14 mouse cellular contexts compared by ENCODE assay signal in the genomic region with DNA sequence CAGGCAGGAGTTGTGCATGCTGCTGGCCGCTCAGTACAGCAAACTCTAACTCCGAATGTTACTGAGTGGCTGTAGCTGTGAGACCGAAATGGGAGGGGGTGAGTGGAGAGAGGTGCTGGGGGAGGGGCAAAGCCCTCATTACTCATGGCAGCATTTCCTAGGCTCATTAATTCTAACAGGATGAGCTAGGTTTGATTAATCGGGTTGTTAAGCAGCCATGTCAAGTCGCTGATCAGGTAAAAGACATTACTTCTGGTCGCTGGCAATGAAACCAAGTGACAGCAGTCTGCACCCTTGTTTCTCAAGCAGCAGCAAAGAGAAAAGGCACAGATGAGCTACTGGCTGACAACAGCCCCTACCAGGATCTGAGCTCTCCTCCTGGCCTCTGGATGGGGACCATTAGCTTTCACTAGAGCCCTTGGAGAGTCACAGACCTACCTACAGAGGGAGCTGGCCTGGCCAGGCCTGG.
DNase-seq lines count a peak whose midpoint lies in the region; ATAC-seq and TF ChIP-seq lines count a peak whose summit lies in the region.
"Had no signal": no experiment of that assay in that cellular context is flagged by ENCODE, and none has a peak within 500 bp of the region (broad histone marks: within the 10 kb centered on the region; RNA-seq: fewer than 3 reads in every experiment).

No protein-coding gene starts in this region.

- ATAC-seq in hindbrain, embryonic 11.5 days (ENCODE audit: low FRiP score) = peak; percentile 77
- peak; percentile 60 for ATAC-seq in midbrain, embryonic 13.5 days
- no peak for ATAC-seq in midbrain, embryonic 16.5 days
- peak; percentile 46 for ATAC-seq in hindbrain, postnatal 0 days

- H3K9me3 ChIP-seq in hindbrain, embryonic 11.5 days (ENCODE audit: control insufficient read depth, low read length) = no peaks in the 10 kb centered on the region
- H3K9me3 ChIP-seq in hindbrain, embryonic 10.5 days = no peaks in the 10 kb centered on the region
- no peaks in the 10 kb centered on the region for H3K9me3 ChIP-seq in midbrain, embryonic 13.5 days
- H3K9me3 ChIP-seq in midbrain, embryonic 16.5 days (replicated peaks; ENCODE audit: control insufficient read depth, low read length, poor library complexity, severe bottlenecking) = no peaks in the 10 kb centered on the region
- no peaks in the 10 kb centered on the region for H3K9me3 ChIP-seq in hindbrain, postnatal 0 days (ENCODE audit: low read length)
- H3K9me3 ChIP-seq: G1E; limb, embryonic 13.5 days had no signal

- H3K27me3 ChIP-seq in hindbrain, embryonic 11.5 days (ENCODE audit: control insufficient read depth, insufficient read depth, low read length) = no peaks in the 10 kb centered on the region
- H3K27me3 ChIP-seq in hindbrain, embryonic 10.5 days (ENCODE audit: insufficient read depth, poor library complexity, severe bottlenecking) = no peaks in the 10 kb centered on the region
- H3K27me3 ChIP-seq in midbrain, embryonic 13.5 days = no peaks in the 10 kb centered on the region
- no peaks in the 10 kb centered on the region for H3K27me3 ChIP-seq in midbrain, embryonic 16.5 days (ENCODE audit: control insufficient read depth, insufficient read depth, low read depth, low read length)
- H3K27me3 ChIP-seq in hindbrain, postnatal 0 days (ENCODE audit: insufficient read depth, low read length) = no peaks in the 10 kb centered on the region
- H3K27me3 ChIP-seq: limb, embryonic 13.5 days had no signal

- DNase-seq in hindbrain, embryonic 11.5 days (ENCODE audit: low spot score) = peak; percentile 36
- no peak for DNase-seq in hindbrain, embryonic 10.5 days (ENCODE audit: low spot score)
- DNase-seq in hindbrain, postnatal 0 days (ENCODE audit: low spot score) = peak; percentile 78
- no peak for DNase-seq in spleen, adult 18-20 months
- DNase-seq in gastrocnemius, postnatal 36 days = no peak
- DNase-seq in layer of hippocampus, adult 8-10 months (ENCODE audit: low spot score in 2 of 2) = no peak
- DNase-seq: cerebellum, adult 11-12 months; kidney, adult 11 months; layer of hippocampus, postnatal 36 days; lung, embryonic 14.5 days had no signal

- H3K4me2 ChIP-seq in hindbrain, embryonic 11.5 days (replicated peaks; ENCODE audit: low read depth, low read length) = no peak overlapping the region
- no peak overlapping the region for H3K4me2 ChIP-seq in midbrain, embryonic 13.5 days (replicated peaks)
- no peak overlapping the region for H3K4me2 ChIP-seq in midbrain, embryonic 16.5 days (ENCODE audit: low read length)
- no peak overlapping the region for H3K4me2 ChIP-seq in hindbrain, postnatal 0 days (ENCODE audit: low read depth, low read length)
- H3K4me2 ChIP-seq: limb, embryonic 13.5 days; lung, embryonic 14.5 days had no signal

- TF ChIP-seq CTCF in hindbrain, postnatal 0 days (IDR thresholded peaks at IDR 0.05; ENCODE audit: low read depth) = peak; percentile 34

- intact Hi-C loops in gastrocnemius, postnatal 36 days (cut with DNase I) = no loop called here

- no peak overlapping the region for H3K9ac ChIP-seq in hindbrain, embryonic 11.5 days (ENCODE audit: low read depth, low read length)
- H3K9ac ChIP-seq in midbrain, embryonic 13.5 days (replicated peaks) = no peak overlapping the region
- H3K9ac ChIP-seq in midbrain, embryonic 16.5 days (ENCODE audit: low read depth, low read length) = no peak overlapping the region
- no peak overlapping the region for H3K9ac ChIP-seq in hindbrain, postnatal 0 days (replicated peaks; ENCODE audit: low read length)
- H3K9ac ChIP-seq: limb, embryonic 13.5 days; lung, embryonic 14.5 days had no signal

- H3K4me1 ChIP-seq in hindbrain, embryonic 11.5 days (replicated peaks; ENCODE audit: control insufficient read depth, insufficient read depth, low read length) = no peaks in the 10 kb centered on the region
- 0 out of 2 replicates have a peak, but pooled peaks cover 4% of the 10 kb centered on the region for H3K4me1 ChIP-seq in hindbrain, embryonic 10.5 days (replicated peaks)
- H3K4me1 ChIP-seq in midbrain, embryonic 13.5 days (replicated peaks) = peaks cover 23% of the 10 kb centered on the region
- peaks cover 25% of the 10 kb centered on the region for H3K4me1 ChIP-seq in midbrain, embryonic 16.5 days (ENCODE audit: control insufficient read depth, insufficient read depth, low read length)
- H3K4me1 ChIP-seq in hindbrain, postnatal 0 days (ENCODE audit: insufficient read depth, low read length) = peaks cover 28% of the 10 kb centered on the region

- no peaks in the 10 kb centered on the region for H3K36me3 ChIP-seq in hindbrain, embryonic 11.5 days (ENCODE audit: control insufficient read depth, insufficient read depth, low read length)
- H3K36me3 ChIP-seq in hindbrain, embryonic 10.5 days = no peaks in the 10 kb centered on the region
- no peaks in the 10 kb centered on the region for H3K36me3 ChIP-seq in midbrain, embryonic 13.5 days
- H3K36me3 ChIP-seq in midbrain, embryonic 16.5 days (ENCODE audit: control insufficient read depth, insufficient read depth, low read length) = no peaks in the 10 kb centered on the region
- no peaks in the 10 kb centered on the region for H3K36me3 ChIP-seq in hindbrain, postnatal 0 days (ENCODE audit: insufficient read depth, low read length)
- H3K36me3 ChIP-seq: G1E; limb, embryonic 13.5 days had no signal

- H3K4me3 ChIP-seq in hindbrain, embryonic 11.5 days (ENCODE audit: low read depth, low read length) = no peak overlapping the region
- no peak overlapping the region for H3K4me3 ChIP-seq in hindbrain, embryonic 10.5 days
- H3K4me3 ChIP-seq in midbrain, embryonic 13.5 days (replicated peaks) = no peak overlapping the region
- no peak overlapping the region for H3K4me3 ChIP-seq in midbrain, embryonic 16.5 days (ENCODE audit: low read depth, low read length)
- H3K4me3 ChIP-seq in hindbrain, postnatal 0 days (ENCODE audit: low read length) = no peak overlapping the region
- H3K4me3 ChIP-seq: limb, embryonic 13.5 days had no signal

- 63% methylated on average over 6 of the region's 6 CpGs for WGBS in hindbrain, embryonic 11.5 days
- 76% methylated on average over 6 of the region's 6 CpGs for WGBS in hindbrain, embryonic 10.5 days
- WGBS in midbrain, embryonic 13.5 days = 66% methylated on average over 6 of the region's 6 CpGs
- WGBS in midbrain, embryonic 16.5 days = 55% methylated on average over 6 of the region's 6 CpGs
- WGBS in hindbrain, postnatal 0 days = 35% methylated on average over 6 of the region's 6 CpGs

- H3K27ac ChIP-seq in hindbrain, embryonic 11.5 days (ENCODE audit: low read depth, low read length) = peak overlapping the region; percentile 65
- no peak overlapping the region for H3K27ac ChIP-seq in hindbrain, embryonic 10.5 days
- H3K27ac ChIP-seq in midbrain, embryonic 13.5 days = no peak overlapping the region
- H3K27ac ChIP-seq in midbrain, embryonic 16.5 days (ENCODE audit: low read length) = no peak overlapping the region; the same call in 1 of the 2 replicates
- H3K27ac ChIP-seq in hindbrain, postnatal 0 days = peak overlapping the region; percentile 59; the same call in 1 of the 2 replicates
- H3K27ac ChIP-seq: limb, embryonic 13.5 days had no signal

Comparison
In these comparisons a context has a peak if more than half of its experiments do, and no peak if none do; other contexts are left out.
1. DNase-seq: peak in hindbrain, embryonic 11.5 days (single experiment) and hindbrain, postnatal 0 days (single experiment); none in hindbrain, embryonic 10.5 days (single experiment), spleen, adult 18-20 months (0 of 2), gastrocnemius, postnatal 36 days (0 of 2) and layer of hippocampus, adult 8-10 months (0 of 2).
2. H3K27ac ChIP-seq: peak in hindbrain, embryonic 11.5 days (single experiment) and hindbrain, postnatal 0 days (single experiment); none in hindbrain, embryonic 10.5 days (single experiment), midbrain, embryonic 13.5 days (single experiment) and midbrain, embryonic 16.5 days (single experiment).